Mouse (Mus musculus) brain, embryonic 14.5 days (tissue): ENCODE results near the gene Stxbp6.

Experiments used
- CTCF ChIP-seq: fragments of 200-500 bp; IDR thresholded peaks from 2 replicates; pipeline ENCODE4 v1.5.1; 2012; ENCODE audit warnings: inconsistent platforms, mild to moderate bottlenecking, moderate library complexity, borderline replicate concordance; ENCODE audit not compliant: insufficient read depth, insufficient read length; ENCODE audit errors: extremely low read depth
- POLR2A ChIP-seq: fragments of 200-500 bp; IDR thresholded peaks from 2 replicates; pipeline ENCODE4 v1.6.1; 2012; ENCODE audit warnings: mild to moderate bottlenecking, inconsistent platforms, borderline replicate concordance; ENCODE audit not compliant: poor library complexity, insufficient read depth, insufficient read length, severe bottlenecking; ENCODE audit errors: extremely low read depth

DNA sequence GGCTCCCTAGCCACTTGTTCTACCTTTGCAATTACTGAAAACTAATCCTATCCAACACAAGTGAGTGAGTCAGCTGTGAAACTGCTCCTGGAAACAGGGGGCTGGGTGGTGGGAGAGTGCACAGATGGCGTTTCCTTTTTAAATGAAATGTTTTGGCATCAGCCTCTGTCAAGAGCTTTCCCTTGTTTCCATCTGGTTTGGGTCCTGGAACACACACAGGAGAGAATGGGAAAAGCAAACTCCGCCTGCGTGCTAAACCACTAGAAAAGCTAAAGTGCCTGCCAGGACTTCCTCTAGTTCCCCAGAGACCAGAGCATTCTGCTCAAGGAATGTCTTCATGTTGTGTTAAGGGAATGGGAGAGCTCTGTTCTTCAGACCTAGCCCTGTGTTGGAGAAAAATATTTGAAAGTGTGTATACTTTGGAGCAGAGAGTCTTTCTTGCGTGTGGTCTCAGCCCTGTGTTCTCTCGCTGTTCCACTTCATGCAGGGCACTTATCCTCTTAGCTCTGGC lies 61.2 kb downstream of the Stxbp6 start:
- TF ChIP-seq POLR2A (no peak), CTCF (no peak)
